Mouse (Mus musculus) left cerebral cortex, postnatal 36 days (tissue): ENCODE results near the gene Lgals3. TPM values are rescaled to one million over a fixed set of nuclear protein-coding genes. Genes with fewer than 3 reads are reported as not detected.
"Not testable (repeated sequence)": the region's sequence is repeated elsewhere in the genome, so short reads cannot be mapped to it uniquely, and the experiment has no call there.

ENCODE experiments used
- DNase-seq, 2 experiments: peaks; one replicate each; pipeline ENCODE4 v3.0.0; 2021 to 2022; ENCODE audit warnings: low spot score in 2 of 2, mixed read lengths in 1 of 2
- intact Hi-C: fragments of 180-260 bp; cut with DNase I; formaldehyde crosslinking; loops from one replicate; pipeline ENCODE4 v1.15.1; 2025
- total RNA-seq, 2 experiments: library from RNA; stranded (reverse); gene quantifications; 2 replicates each; pipeline ENCODE4 v1.2.3; 2021

The Lgals3 gene
- total RNA-seq, result under 1 TPM in 1 of 2 experiments, not detected in 1; 0.49 TPM

DNA sequence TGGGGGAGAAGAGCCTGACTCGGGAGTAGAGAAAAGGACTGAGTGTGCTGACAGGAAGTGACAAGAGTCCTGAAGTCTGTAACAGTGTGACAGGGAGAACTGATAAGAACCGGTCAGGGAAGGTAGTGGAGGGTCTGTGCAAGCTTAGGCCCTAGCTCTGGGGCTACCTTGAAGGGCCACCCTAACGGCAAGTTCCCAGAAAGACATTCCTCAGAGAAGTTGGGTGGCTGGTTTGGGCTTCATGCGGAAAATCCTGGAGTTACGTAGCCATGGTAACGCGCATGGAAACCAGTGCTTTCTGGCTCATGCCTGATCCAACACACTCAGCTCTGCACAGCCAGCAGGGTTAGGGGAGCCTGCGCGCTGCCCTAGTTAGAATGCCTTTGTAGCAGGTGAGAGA lies at the start of gene Lgals3:
TSS of gene Lgals3 (plus strand) at position 291 of the 400 bp plus-strand sequence.
- intact Hi-C loops, result no loop called here
- DNase-seq, result peak; percentile 37 to 45

GRCm38 (mm10) chr14:47319362-47319761 lies 48.2 kb upstream of the Lgals3 start:
- intact Hi-C loops, result no loop called here
- DNase-seq, result no peak

- DNase-seq, intact Hi-C loops: not testable (repeated sequence)
Observed at GRCm38 (mm10) chr14:47321581-47321980, 46.0 kb upstream of the Lgals3 start.

DNA sequence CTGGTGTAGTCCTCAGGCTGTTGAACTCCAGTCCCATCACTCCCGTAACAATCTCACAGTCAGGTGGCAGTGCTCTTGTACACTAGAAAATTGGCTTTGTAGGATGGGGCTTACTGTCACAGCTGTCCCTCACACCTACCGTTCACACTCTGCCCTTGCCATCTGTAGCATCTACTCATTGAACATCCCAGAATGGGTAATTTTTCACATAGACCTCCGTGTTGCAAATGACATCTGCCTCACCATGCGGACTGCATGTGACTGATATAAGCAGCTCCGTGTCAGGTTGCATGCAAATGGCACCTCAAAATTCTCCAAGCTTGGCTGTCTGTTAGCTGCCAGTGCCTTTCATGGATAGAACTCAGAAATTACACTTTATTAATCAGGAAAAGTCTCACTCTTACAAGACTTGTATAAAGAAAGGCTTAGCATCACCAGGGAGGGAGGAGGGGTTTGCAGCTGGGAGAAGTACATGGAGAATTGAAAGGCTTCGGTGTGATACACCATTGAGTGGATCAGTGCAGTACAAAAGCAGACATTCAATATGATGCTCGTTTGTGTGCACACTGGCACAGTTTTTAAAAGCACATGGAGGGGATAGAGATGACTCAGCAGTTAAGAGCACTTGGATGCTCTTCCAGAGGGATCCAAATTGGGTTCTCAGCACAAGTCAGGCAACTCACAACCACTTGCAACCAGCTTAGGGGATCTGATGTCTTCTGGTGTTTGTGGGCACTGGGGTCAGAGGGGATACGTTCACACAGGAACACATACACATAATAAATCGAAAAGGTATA lies 41.4 kb upstream of the Lgals3 start:
- intact Hi-C loops, result no loop called here
- no peak for DNase-seq

- DNase-seq, result no peak
- intact Hi-C loops, result no loop called here
Observed at GRCm38 (mm10) chr14:47327347-47327746, 40.2 kb upstream of the Lgals3 start.

GRCm38 (mm10) chr14:47331920-47332319 lies 35.6 kb upstream of the Lgals3 start:
- DNase-seq, result no peak
- intact Hi-C loops, result no loop called here

DNA sequence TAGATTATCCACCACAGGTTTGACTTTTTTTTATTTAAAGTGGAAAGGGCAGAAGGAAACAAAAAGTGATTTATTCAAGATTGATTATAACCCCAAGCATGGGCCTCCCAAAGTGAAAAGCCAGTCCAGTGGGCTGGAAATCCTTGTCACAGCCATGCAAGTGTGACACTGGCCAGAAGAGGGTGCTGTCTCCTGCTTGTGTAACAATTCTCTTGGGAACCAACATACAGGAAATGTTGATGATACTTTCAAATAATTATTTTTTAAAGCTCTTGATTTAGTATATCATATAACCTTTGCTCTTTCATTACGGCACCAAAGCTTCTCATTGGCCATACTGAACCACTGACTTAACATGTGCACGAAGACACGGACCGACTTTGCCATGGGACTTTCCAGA lies 32.7 kb upstream of the Lgals3 start:
- intact Hi-C loops, result loop anchor here (1.0 to 5.0 kb wide), 2 partner anchors 61 to 197 kb away; no protein-coding TSS in a partner anchor

GRCm38 (mm10) chr14:47335300-47335699 lies 32.3 kb upstream of the Lgals3 start:
- intact Hi-C loops, result loop anchor here (1.0 to 5.0 kb wide), 2 partner anchors 61 to 197 kb away; no protein-coding TSS in a partner anchor
- DNase-seq, result no peak

More for the DNA sequence above, 32.7 kb upstream of the Lgals3 start:
- DNase-seq, result peak; percentile 40 to 63

GRCm38 (mm10) chr14:47340231-47340925 lies 27.2 kb upstream of the Lgals3 start:
- DNase-seq, result no peak
- intact Hi-C loops, result no loop called here

DNA sequence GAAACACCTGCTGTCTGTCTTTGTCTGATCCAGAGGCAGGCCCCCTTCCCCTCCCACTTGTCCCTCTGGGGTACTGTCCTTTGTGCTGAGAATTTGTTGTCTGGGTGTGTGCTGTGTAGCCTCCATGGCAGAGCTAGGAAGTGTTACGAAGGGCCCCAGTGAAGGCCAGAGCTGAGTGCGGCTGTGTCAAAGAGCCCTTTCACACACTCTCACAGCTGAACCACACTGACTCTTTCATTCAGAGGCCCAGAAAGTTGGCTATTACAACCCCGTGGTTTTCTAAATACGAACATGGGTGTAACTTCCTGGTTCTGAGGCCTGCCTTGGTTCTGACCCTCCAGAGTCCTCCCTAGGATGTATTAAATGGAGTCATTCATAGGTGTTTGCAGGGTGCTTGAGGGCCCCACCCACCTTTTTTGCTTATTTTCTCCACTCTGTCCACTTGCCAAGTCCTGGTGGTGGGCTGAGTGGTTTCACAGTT lies 25.7 kb upstream of the Lgals3 start:
- DNase-seq, result no peak
- intact Hi-C loops, result no loop called here

GRCm38 (mm10) chr14:47346715-47347114 lies 20.8 kb upstream of the Lgals3 start:
- intact Hi-C loops, result no loop called here

GRCm38 (mm10) chr14:47350974-47351373 lies 16.6 kb upstream of the Lgals3 start:
- no peak for DNase-seq
- intact Hi-C loops, result no loop called here

More at GRCm38 (mm10) chr14:47346715-47347114, 20.8 kb upstream of the Lgals3 start:
- DNase-seq, result no peak

DNA sequence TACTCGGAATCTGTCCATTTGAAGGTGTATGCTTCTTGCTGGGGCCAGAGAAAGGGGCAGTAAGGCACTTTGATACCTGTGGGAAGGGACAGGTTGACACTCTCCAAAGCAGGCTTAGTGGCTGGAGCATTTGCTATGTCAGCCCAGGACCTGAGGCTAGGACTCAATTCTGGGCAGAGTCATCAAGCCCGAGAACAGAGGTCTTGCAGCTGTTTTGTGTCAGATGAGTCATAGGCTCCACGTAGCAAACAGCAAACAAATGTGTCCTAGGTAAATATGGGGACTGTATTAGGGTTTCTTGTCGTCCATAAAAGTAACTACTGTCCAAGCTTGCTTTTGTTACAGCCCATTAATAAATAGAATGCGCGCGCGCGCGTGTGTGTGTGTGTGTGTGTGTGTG lies 15.3 kb upstream of the Lgals3 start:
- DNase-seq, result no peak
- intact Hi-C loops, result no loop called here

DNA sequence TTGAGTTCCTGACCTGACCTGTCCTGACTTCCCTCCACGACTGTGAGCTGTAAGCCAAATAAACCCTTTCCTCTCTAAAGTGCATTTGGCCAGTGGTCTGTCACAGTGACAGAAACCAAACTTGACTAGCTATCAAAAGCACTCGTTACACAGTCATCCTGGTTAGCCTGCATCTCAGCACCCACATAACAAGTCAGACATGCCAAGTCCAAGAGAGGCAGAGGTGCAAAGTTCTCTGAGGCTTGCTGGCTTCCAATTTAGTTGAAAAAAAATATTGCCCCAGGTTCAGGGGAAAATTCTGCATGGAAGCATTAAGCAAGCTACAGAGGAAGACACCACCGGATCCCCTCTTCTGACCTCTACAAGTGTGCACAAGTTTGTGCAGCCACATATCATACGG lies 14.3 kb upstream of the Lgals3 start:
- no peak for DNase-seq

GRCm38 (mm10) chr14:47354111-47354577 lies 13.4 kb upstream of the Lgals3 start:
- DNase-seq, result no peak
- intact Hi-C loops, result no loop called here

More for the DNA sequence above, 14.3 kb upstream of the Lgals3 start:
- intact Hi-C loops, result no loop called here

GRCm38 (mm10) chr14:47354948-47355347 lies 12.6 kb upstream of the Lgals3 start:
- no peak for DNase-seq
- intact Hi-C loops, result no loop called here

DNA sequence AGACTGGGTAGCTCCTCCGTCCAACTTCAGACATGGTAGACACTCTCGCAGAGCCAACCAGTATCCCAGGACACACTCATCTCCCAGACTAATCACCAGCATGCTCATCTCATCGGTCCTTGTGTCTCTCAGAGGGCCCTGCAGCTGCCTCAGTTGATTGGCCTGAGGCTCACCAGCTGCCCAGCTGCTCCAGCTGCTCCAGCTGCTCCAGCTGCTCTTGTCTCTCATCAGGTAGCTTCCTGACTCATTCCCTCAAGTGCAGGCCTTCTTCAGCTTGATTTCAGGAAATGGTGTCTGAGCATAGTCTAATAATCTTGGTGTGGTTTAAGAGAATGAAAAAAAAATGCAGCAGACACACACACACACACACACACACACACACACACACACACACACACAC lies 10.9 kb upstream of the Lgals3 start:
- no peak for DNase-seq
- intact Hi-C loops, result no loop called here

- intact Hi-C loops, result no loop called here
- no peak for DNase-seq
Observed at GRCm38 (mm10) chr14:47359610-47360009, 7.9 kb upstream of the Lgals3 start.

DNA sequence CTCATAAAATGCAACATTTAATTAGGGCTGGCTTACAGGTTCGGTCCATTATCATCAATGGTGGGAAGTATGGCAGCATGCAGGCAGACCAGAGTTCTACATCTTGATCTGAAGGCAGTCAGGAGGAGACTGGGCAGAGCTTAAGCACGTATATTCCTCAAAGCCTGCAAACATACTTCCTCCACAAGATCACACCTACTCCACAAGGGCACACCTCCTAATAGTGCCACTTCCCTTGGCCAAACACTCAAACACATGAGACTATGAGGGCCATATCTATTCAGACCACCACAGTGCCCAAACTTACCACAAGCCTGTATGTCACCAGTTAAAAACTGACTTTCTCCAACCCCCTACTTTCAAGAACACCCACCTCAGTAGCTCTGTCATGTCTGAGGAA lies 6.1 kb upstream of the Lgals3 start:
- no peak for DNase-seq
- intact Hi-C loops, result no loop called here

- intact Hi-C loops, result no loop called here
- no peak for DNase-seq
Observed at GRCm38 (mm10) chr14:47361899-47362298, 5.7 kb upstream of the Lgals3 start.
